Mouse (Mus musculus) megakaryocyte, embryonic 14.5 days (primary cell): ENCODE measurements around the gene Bri3bp. TPM values are rescaled to one million over a fixed set of nuclear protein-coding genes. Genes with fewer than 3 reads are reported as not detected.
A peak's percentile ranks its signal among the peaks of the same experiment; 100 is the strongest.

ENCODE experiments used
- H3K27me3 ChIP-seq: replicated peaks from 2 replicates; pipeline ENCODE3; 2012; ENCODE audit warnings: inconsistent platforms
- H3K36me3 ChIP-seq: replicated peaks from 2 replicates; pipeline ENCODE3; 2012; ENCODE audit warnings: low read length, inconsistent platforms, mixed read lengths
- H3K4me1 ChIP-seq: 2 replicates; pipeline ENCODE4 v1.6.1; 2012; ENCODE audit warnings: inconsistent platforms
- H3K4me3 ChIP-seq: replicated peaks from 2 replicates; pipeline ENCODE3; 2012; ENCODE audit warnings: moderate library complexity, mild to moderate bottlenecking, inconsistent platforms
- H3K9me3 ChIP-seq: 2 replicates; pipeline ENCODE4 v1.6.1; 2012; ENCODE audit warnings: inconsistent platforms
- FLI1 ChIP-seq: IDR thresholded peaks from 2 replicates; pipeline ENCODE4 v1.6.1; 2012; ENCODE audit warnings: low read length, inconsistent platforms, mixed read lengths
- GATA1 ChIP-seq: IDR thresholded peaks from 3 replicates; pipeline ENCODE4 v1.6.1; 2012; ENCODE audit warnings: mixed read lengths, low read length, inconsistent platforms, borderline replicate concordance
- polyA plus RNA-seq: library from polyadenylated mRNA; stranded (reverse); fragments of >175 nt; gene quantifications from 2 replicates; pipeline ENCODE4 v1.2.3, GENCODE M21; 2012; ENCODE audit warnings: low replicate concordance; ENCODE audit not compliant: insufficient read depth

The Bri3bp gene
- polyA plus RNA-seq, 1 experiment, result 36.5 TPM

- Histone ChIP-seq H3K27me3 (no peaks in the 10 kb centered on the region), H3K36me3 (peaks cover 43% of the 10 kb centered on the region), H3K4me1 (peaks cover 80% of the 10 kb centered on the region), H3K9me3 (no peaks in the 10 kb centered on the region), H3K4me3 (peak overlapping the region; percentile 30)
- no peak for TF ChIP-seq FLI1
- TF ChIP-seq GATA1, result no peak
These were observed 7.9 kb downstream of the Bri3bp start for GRCm38 (mm10) chr5:125449306-125449705.

DNA sequence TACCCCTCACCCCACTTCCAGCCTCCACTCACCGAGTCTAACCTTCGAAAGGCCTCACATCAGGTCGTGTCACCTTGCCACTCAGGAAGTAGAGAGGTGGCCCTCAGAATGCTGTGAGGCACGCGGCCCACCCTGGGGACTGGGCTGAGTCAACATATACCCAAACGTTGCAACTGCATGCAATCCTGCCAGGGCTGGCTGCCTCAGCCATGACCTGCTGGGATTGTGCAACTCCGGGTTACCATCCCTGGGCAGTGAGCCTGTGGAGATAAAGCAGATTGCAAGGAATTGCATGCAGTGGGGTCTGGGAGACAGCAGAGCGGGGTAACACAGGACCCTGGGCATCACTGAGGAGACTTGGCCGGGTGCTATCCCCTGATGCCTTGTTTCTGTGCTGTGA, 11.2 kb downstream of the Bri3bp start:
- Histone ChIP-seq H3K27me3 (no peaks in the 10 kb centered on the region), H3K4me1 (peaks cover 56% of the 10 kb centered on the region), H3K9me3 (no peaks in the 10 kb centered on the region), H3K4me3 (no peak overlapping the region), H3K36me3 (peaks cover 56% of the 10 kb centered on the region)
- TF ChIP-seq FLI1 (no peak), GATA1 (no peak)

- Histone ChIP-seq H3K36me3 (peaks cover 65% of the 10 kb centered on the region), H3K4me1 (peaks cover 36% of the 10 kb centered on the region)
These were observed 14.7 kb downstream of the Bri3bp start for GRCm38 (mm10) chr5:125456100-125456499.

GRCm38 (mm10) chr5:125457538-125457937, 16.2 kb downstream of the Bri3bp start:
- Histone ChIP-seq H3K36me3 (peaks cover 52% of the 10 kb centered on the region), H3K4me1 (peaks cover 36% of the 10 kb centered on the region), H3K27me3 (no peaks in the 10 kb centered on the region), H3K4me3 (no peak overlapping the region), H3K9me3 (no peaks in the 10 kb centered on the region)
- TF ChIP-seq GATA1 (no peak), FLI1 (no peak)

More at GRCm38 (mm10) chr5:125456100-125456499, 14.7 kb downstream of the Bri3bp start:
- Histone ChIP-seq H3K4me3 (no peak overlapping the region), H3K27me3 (no peaks in the 10 kb centered on the region), H3K9me3 (no peaks in the 10 kb centered on the region)
- TF ChIP-seq FLI1, result no peak
- TF ChIP-seq GATA1, result no peak

DNA sequence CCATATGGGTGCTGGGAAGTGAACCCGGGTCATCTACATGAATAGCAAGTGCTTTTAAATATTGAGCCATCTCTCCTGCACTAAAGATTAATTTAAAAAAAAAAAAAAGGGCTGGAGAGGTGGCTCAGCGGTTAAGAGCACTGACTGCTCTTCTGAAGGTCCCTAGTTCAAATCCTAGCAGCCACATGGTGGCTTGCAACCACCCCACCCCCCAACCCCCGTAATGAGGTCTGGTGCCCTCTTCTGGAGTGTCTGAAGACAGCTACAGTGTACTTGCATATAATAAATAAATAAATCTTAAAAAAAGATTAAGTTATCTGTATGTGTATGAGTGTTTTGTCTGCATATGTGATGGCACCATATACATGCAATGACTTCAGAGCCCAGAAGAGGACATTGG, 19.2 kb downstream of the Bri3bp start:
- no peak for TF ChIP-seq GATA1
- TF ChIP-seq FLI1, result no peak
- Histone ChIP-seq H3K4me3 (no peak overlapping the region), H3K9me3 (no peaks in the 10 kb centered on the region), H3K4me1 (peaks cover 58% of the 10 kb centered on the region), H3K27me3 (no peaks in the 10 kb centered on the region), H3K36me3 (peaks cover 23% of the 10 kb centered on the region)

DNA sequence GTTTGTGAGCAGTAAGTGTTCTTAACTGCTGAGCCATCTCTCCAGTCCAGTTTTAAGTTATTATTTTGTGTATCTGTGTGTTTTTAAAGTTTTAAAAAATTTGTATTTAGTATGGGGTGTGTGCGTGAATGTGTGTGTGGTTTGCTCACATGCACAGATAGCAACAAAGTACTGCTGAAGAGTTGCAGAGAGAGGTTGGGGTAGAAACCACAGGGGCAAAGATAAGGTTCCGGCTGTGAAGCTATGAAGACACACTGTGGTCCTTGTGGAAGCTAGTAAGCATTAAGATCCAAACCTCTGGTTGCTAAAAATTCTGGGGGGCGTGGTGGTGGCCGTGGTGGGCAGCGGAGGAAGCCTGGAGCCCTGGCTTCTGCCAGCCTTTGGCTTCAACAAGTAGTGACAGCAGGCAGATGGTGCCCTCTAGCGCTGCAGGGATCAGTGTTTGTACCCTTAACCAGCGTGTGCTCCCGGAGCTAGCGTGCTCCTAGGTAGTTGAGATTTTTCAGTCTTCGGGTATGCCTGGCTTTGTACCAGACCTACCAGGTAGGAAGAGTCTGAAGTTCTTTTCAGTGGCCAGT, 20.6 kb downstream of the Bri3bp start:
- Histone ChIP-seq H3K4me1 (peaks cover 62% of the 10 kb centered on the region), H3K4me3 (peak overlapping the region; percentile 84), H3K36me3 (peaks cover 14% of the 10 kb centered on the region), H3K9me3 (no peaks in the 10 kb centered on the region), H3K27me3 (no peaks in the 10 kb centered on the region)
- peak; percentile 98 for TF ChIP-seq GATA1
- TF ChIP-seq FLI1, result no peak

DNA sequence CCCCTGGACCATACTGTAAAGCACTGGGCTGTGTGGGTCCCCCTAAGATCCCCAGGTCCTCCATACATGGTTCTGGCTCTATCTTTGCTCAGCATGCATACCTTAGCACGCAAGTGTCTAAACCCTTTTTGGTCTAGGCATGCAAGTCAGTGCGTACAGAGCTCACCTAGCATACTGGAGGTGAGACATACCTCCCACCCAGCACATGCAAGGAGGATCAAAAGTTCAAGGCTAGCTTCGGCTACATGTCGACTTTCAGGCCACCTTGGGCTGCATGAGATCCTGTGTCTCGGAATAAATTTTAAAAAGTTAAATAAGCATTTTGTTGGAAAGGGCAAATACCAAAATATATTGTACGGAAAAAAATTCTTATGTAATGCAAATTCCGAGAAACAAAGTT, 23.8 kb downstream of the Bri3bp start:
- TF ChIP-seq FLI1, result no peak
- no peak for TF ChIP-seq GATA1
- H3K9me3 ChIP-seq, result no peaks in the 10 kb centered on the region
- no peaks in the 10 kb centered on the region for H3K27me3 ChIP-seq
- no peaks in the 10 kb centered on the region for H3K36me3 ChIP-seq
- H3K4me1 ChIP-seq, result peaks cover 59% of the 10 kb centered on the region
- H3K4me3 ChIP-seq, result peak overlapping the region; percentile 90

DNA sequence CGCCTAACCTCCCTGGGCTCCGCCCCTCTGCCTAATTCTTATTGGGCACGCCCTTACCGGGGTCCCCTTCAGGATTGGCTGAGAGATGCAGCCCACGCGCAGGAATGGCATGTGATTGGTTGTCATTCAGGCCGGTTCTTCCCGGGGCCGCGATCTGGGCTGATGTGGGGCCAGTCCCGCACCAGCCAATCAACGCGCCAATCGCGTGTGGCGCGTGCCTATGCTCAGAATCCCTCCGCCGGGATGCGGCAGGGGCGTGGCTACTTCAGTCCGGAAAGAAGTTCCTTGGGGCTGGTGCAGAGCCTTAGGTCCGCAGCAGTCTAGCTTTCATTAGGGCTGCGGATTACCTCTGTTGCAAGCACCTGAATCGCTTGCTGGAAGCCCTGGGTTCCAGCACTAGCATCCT, 24.3 kb downstream of the Bri3bp start:
- Histone ChIP-seq H3K27me3 (no peaks in the 10 kb centered on the region), H3K9me3 (no peaks in the 10 kb centered on the region), H3K4me3 (peak overlapping the region; percentile 90), H3K4me1 (peaks cover 62% of the 10 kb centered on the region), H3K36me3 (no peaks in the 10 kb centered on the region)
- TF ChIP-seq GATA1, result no peak
- TF ChIP-seq FLI1, result no peak

- peaks cover 63% of the 10 kb centered on the region for H3K4me1 ChIP-seq
- H3K36me3 ChIP-seq, result no peaks in the 10 kb centered on the region
- H3K4me3 ChIP-seq, result peak overlapping the region; percentile 90
- no peak for TF ChIP-seq GATA1
- no peak for TF ChIP-seq FLI1
- H3K27me3 ChIP-seq, result no peaks in the 10 kb centered on the region
- no peaks in the 10 kb centered on the region for H3K9me3 ChIP-seq
These were observed 25.1 kb downstream of the Bri3bp start for GRCm38 (mm10) chr5:125466483-125466882.

DNA sequence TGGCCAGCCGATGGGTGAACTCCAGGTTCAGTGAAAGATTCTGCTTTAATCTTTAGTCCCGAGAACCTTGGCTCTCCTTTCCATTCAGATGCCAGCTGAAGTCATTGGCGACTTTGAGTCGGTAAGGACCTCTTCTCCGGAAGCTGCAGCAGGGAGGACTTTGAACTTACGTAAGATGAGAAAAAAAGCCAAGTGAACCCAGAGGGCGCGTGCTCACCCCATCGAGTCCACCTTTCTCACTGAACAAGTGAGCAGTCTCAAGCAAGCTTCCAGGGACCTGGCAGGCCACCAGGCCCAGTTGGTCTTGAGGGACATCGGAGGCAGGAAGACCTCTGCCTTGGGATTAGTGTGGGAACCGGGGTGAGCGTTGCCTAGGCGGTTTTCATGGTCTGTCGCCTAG, 25.9 kb downstream of the Bri3bp start:
- Histone ChIP-seq H3K36me3 (no peaks in the 10 kb centered on the region), H3K4me1 (peaks cover 55% of the 10 kb centered on the region), H3K27me3 (no peaks in the 10 kb centered on the region), H3K4me3 (no peak overlapping the region), H3K9me3 (no peaks in the 10 kb centered on the region)
- TF ChIP-seq FLI1, result no peak
- no peak for TF ChIP-seq GATA1

- peaks cover 32% of the 10 kb centered on the region for H3K4me1 ChIP-seq
- H3K36me3 ChIP-seq, result no peaks in the 10 kb centered on the region
- no peaks in the 10 kb centered on the region for H3K9me3 ChIP-seq
- TF ChIP-seq GATA1, result no peak
- no peak for TF ChIP-seq FLI1
- H3K27me3 ChIP-seq, result no peaks in the 10 kb centered on the region
- H3K4me3 ChIP-seq, result no peak overlapping the region
These were observed 29.3 kb downstream of the Bri3bp start for GRCm38 (mm10) chr5:125470713-125471112.
